Mouse (Mus musculus): Measurements from ENCODE around the gene Josd1. TPM values are rescaled to one million over a fixed set of nuclear protein-coding genes. Genes with fewer than 3 reads are reported as not detected.

Gene Josd1
- polyA plus RNA-seq, 1 experiment from 2014 or later: 13.8 TPM

GRCm38 (mm10) chr15:79725190-79725789 lies 37.6 kb upstream of the Josd1 start:
- no peak for DNase-seq (ENCODE audit: low spot score)
- Histone ChIP-seq H3K9me3 (ENCODE audit: control insufficient read depth, low read length) (no peaks in the 10 kb centered on the region), H3K4me1 (replicated peaks; ENCODE audit: control insufficient read depth, insufficient read depth, low read length) (no peaks in the 10 kb centered on the region), H3K4me2 (ENCODE audit: low read length) (no peak overlapping the region), H3K27me3 (replicated peaks; ENCODE audit: control insufficient read depth, insufficient read depth, low read length) (no peaks in the 10 kb centered on the region), H3K36me3 (ENCODE audit: control insufficient read depth, insufficient read depth, low read length) (peaks cover 66% of the 10 kb centered on the region), H3K4me3 (ENCODE audit: low read depth, low read length) (no peak overlapping the region), H3K9ac (ENCODE audit: low read length) (no peak overlapping the region), H3K27ac (ENCODE audit: low read depth) (no peak overlapping the region)
- 88% methylated on average over 11 of the region's 11 CpGs for WGBS
- ATAC-seq (replicated peaks; ENCODE audit: low FRiP score, low TSS enrichment, low read depth): no peak

DNA sequence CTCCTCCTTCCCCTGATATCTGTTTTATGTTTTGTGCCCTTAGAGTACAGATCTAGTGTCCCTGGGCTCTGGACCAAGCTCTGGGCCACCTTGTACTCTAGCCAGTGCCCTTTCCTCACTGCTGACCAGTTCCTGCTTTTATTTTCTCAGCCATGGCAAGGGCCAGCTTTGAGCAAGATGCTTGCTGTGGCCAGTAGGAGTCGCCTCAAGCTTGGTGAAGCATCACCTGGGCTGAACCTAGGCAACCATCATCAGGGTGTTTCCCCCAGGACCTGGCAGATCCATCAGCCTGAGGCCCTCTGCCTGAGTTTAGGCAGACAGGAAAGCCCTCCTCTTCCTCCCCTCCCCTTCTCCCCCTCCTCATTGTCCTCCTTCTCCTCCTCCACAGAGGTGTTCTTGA lies 35.7 kb upstream of the Josd1 start:
- WGBS: 48% methylated on average over 1 of the region's 1 CpGs
- Histone ChIP-seq H3K36me3 (ENCODE audit: control insufficient read depth, insufficient read depth, low read length) (peaks cover 68% of the 10 kb centered on the region), H3K27me3 (replicated peaks; ENCODE audit: control insufficient read depth, insufficient read depth, low read length) (no peaks in the 10 kb centered on the region), H3K4me3 (ENCODE audit: low read depth, low read length) (no peak overlapping the region), H3K4me2 (ENCODE audit: low read length) (no peak overlapping the region), H3K4me1 (replicated peaks; ENCODE audit: control insufficient read depth, insufficient read depth, low read length) (no peaks in the 10 kb centered on the region), H3K27ac (ENCODE audit: low read depth) (no peak overlapping the region), H3K9me3 (ENCODE audit: control insufficient read depth, low read length) (no peaks in the 10 kb centered on the region), H3K9ac (ENCODE audit: low read length) (no peak overlapping the region)
- DNase-seq (ENCODE audit: low spot score) (no peak), ATAC-seq (replicated peaks; ENCODE audit: low FRiP score, low TSS enrichment, low read depth) (no peak)

DNA sequence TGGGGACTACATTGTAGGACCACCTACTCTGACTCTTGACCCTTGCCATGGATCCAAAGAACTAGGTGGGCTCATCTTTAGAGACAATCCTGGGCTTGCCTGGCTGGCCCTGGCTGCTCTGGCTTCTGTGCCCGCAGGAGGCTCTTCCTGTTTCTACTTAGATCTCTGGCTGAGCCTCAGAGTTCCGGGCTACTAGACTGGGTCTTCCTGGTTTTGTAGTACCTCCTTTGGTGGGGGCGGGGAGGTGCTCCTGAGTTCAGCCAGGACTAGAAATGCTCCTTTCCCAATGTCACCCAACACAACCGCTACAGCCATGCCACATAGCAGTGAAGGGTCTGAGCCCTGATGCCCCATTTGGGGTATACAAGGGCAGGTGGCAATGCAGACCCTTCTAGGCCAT lies 33.1 kb upstream of the Josd1 start:
- Histone ChIP-seq H3K36me3 (ENCODE audit: control insufficient read depth, insufficient read depth, low read length) (peaks cover 68% of the 10 kb centered on the region), H3K27me3 (replicated peaks; ENCODE audit: control insufficient read depth, insufficient read depth, low read length) (no peaks in the 10 kb centered on the region), H3K9me3 (ENCODE audit: control insufficient read depth, low read length) (no peaks in the 10 kb centered on the region), H3K4me2 (ENCODE audit: low read length) (no peak overlapping the region), H3K4me1 (replicated peaks; ENCODE audit: control insufficient read depth, insufficient read depth, low read length) (no peaks in the 10 kb centered on the region), H3K4me3 (ENCODE audit: low read depth, low read length) (no peak overlapping the region), H3K27ac (ENCODE audit: low read depth) (no peak overlapping the region), H3K9ac (ENCODE audit: low read length) (no peak overlapping the region)
- DNase-seq (ENCODE audit: low spot score) (no peak), ATAC-seq (replicated peaks; ENCODE audit: low FRiP score, low TSS enrichment, low read depth) (no peak)
- 89% methylated on average over 4 of the region's 4 CpGs for WGBS

GRCm38 (mm10) chr15:79720267-79720666 lies 32.5 kb upstream of the Josd1 start:
- Histone ChIP-seq H3K9me3 (ENCODE audit: control insufficient read depth, low read length) (no peaks in the 10 kb centered on the region), H3K27ac (ENCODE audit: low read depth) (no peak overlapping the region), H3K9ac (ENCODE audit: low read length) (no peak overlapping the region), H3K27me3 (replicated peaks; ENCODE audit: control insufficient read depth, insufficient read depth, low read length) (no peaks in the 10 kb centered on the region), H3K4me3 (ENCODE audit: low read depth, low read length) (no peak overlapping the region), H3K4me1 (replicated peaks; ENCODE audit: control insufficient read depth, insufficient read depth, low read length) (no peaks in the 10 kb centered on the region), H3K4me2 (ENCODE audit: low read length) (no peak overlapping the region), H3K36me3 (ENCODE audit: control insufficient read depth, insufficient read depth, low read length) (peaks cover 68% of the 10 kb centered on the region)
- WGBS: 93% methylated on average over 8 of the region's 8 CpGs
- no peak for ATAC-seq (replicated peaks; ENCODE audit: low FRiP score, low TSS enrichment, low read depth)
- no peak for DNase-seq (ENCODE audit: low spot score)

- no peak for ATAC-seq (replicated peaks; ENCODE audit: low FRiP score, low TSS enrichment, low read depth)
- Histone ChIP-seq H3K27me3 (replicated peaks; ENCODE audit: control insufficient read depth, insufficient read depth, low read length) (no peaks in the 10 kb centered on the region), H3K27ac (ENCODE audit: low read depth) (no peak overlapping the region), H3K4me2 (ENCODE audit: low read length) (no peak overlapping the region), H3K4me1 (replicated peaks; ENCODE audit: control insufficient read depth, insufficient read depth, low read length) (no peaks in the 10 kb centered on the region), H3K9me3 (ENCODE audit: control insufficient read depth, low read length) (no peaks in the 10 kb centered on the region), H3K36me3 (ENCODE audit: control insufficient read depth, insufficient read depth, low read length) (peaks cover 92% of the 10 kb centered on the region), H3K4me3 (ENCODE audit: low read depth, low read length) (no peak overlapping the region), H3K9ac (ENCODE audit: low read length) (no peak overlapping the region)
- 94% methylated on average over 6 of the region's 6 CpGs for WGBS
- no peak for DNase-seq (ENCODE audit: low spot score)
These were observed 29.0 kb upstream of the Josd1 start for GRCm38 (mm10) chr15:79716710-79717109.

DNA sequence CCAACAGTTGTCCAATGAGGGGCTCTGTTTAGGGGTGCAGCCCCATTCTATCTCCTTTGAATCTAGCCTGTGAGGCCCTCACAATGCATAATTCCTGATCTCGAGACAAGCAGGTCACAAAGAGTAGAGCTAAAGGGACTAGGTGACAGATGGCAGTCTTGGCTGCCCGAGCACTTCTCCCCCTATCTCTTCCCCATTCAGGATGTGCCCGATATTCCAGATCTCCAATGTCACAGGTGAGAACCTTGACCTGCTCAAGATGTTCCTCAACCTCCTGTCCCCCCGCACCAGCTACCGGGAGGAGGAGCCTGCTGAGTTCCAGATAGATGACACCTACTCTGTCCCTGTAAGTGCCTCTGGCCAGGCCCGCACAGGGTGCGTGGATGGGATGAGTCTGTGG lies 27.9 kb upstream of the Josd1 start:
- Histone ChIP-seq H3K9ac (ENCODE audit: low read length) (no peak overlapping the region), H3K36me3 (ENCODE audit: control insufficient read depth, insufficient read depth, low read length) (peaks cover 96% of the 10 kb centered on the region), H3K4me1 (replicated peaks; ENCODE audit: control insufficient read depth, insufficient read depth, low read length) (no peaks in the 10 kb centered on the region), H3K9me3 (ENCODE audit: control insufficient read depth, low read length) (no peaks in the 10 kb centered on the region), H3K27ac (ENCODE audit: low read depth) (no peak overlapping the region), H3K27me3 (replicated peaks; ENCODE audit: control insufficient read depth, insufficient read depth, low read length) (no peaks in the 10 kb centered on the region), H3K4me2 (ENCODE audit: low read length) (no peak overlapping the region), H3K4me3 (ENCODE audit: low read depth, low read length) (no peak overlapping the region)
- 94% methylated on average over 7 of the region's 7 CpGs for WGBS
- ATAC-seq (replicated peaks; ENCODE audit: low FRiP score, low TSS enrichment, low read depth): no peak
- no peak for DNase-seq (ENCODE audit: low spot score)

GRCm38 (mm10) chr15:79708229-79708822 lies 20.6 kb upstream of the Josd1 start:
- H3K27ac ChIP-seq (ENCODE audit: low read depth): no peak overlapping the region
- peaks cover 67% of the 10 kb centered on the region for H3K36me3 ChIP-seq (ENCODE audit: control insufficient read depth, insufficient read depth, low read length)
- ATAC-seq (replicated peaks; ENCODE audit: low FRiP score, low TSS enrichment, low read depth): no peak
- 90% methylated on average over 5 of the region's 5 CpGs for WGBS
- H3K27me3 ChIP-seq (replicated peaks; ENCODE audit: control insufficient read depth, insufficient read depth, low read length): no peaks in the 10 kb centered on the region
- H3K9me3 ChIP-seq (ENCODE audit: control insufficient read depth, low read length): no peaks in the 10 kb centered on the region
- no peak overlapping the region for H3K9ac ChIP-seq (ENCODE audit: low read length)
- H3K4me1 ChIP-seq (replicated peaks; ENCODE audit: control insufficient read depth, insufficient read depth, low read length): no peaks in the 10 kb centered on the region
- no peak for DNase-seq (ENCODE audit: low spot score)
- H3K4me3 ChIP-seq (ENCODE audit: low read depth, low read length): no peak overlapping the region
- H3K4me2 ChIP-seq (ENCODE audit: low read length): no peak overlapping the region

DNA sequence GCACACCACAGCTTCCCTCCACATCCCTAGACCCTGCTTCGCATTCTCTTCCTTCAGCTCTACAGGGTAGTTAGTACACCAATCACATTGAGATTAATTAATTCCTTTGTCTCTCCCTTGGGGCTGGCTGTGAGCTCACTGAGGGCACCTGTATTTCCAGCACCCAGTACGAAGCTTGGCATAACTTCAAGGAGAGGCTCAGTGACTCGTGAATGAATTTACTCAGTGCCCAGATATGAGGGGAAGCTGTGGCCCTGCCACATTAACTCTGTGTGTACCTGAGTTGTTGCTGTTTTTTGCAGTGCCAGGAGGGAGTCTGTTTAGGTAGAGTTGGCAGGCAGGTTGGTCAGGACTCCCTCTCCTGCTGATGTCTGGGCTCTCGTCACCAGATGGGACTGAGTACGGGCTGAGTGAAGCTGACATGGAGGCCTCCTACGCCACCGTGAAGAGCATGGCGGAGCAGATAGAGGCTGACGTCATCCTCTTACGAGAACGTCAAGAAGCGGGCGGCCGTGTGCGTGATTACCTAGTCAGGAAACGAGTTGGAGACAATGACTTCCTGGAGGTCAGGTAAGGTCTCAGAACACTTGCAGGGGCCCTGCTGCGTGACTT lies 19.0 kb upstream of the Josd1 start:
- H3K36me3 ChIP-seq (ENCODE audit: control insufficient read depth, insufficient read depth, low read length): peaks cover 51% of the 10 kb centered on the region
- WGBS: 88% methylated on average over 17 of the region's 17 CpGs
- no peaks in the 10 kb centered on the region for H3K27me3 ChIP-seq (replicated peaks; ENCODE audit: control insufficient read depth, insufficient read depth, low read length)
- no peak overlapping the region for H3K27ac ChIP-seq (ENCODE audit: low read depth)
- no peak overlapping the region for H3K9ac ChIP-seq (ENCODE audit: low read length)
- H3K4me2 ChIP-seq (ENCODE audit: low read length): no peak overlapping the region
- H3K4me1 ChIP-seq (replicated peaks; ENCODE audit: control insufficient read depth, insufficient read depth, low read length): no peaks in the 10 kb centered on the region
- H3K9me3 ChIP-seq (ENCODE audit: control insufficient read depth, low read length): no peaks in the 10 kb centered on the region
- H3K4me3 ChIP-seq (ENCODE audit: low read depth, low read length): no peak overlapping the region
- no peak for DNase-seq (ENCODE audit: low spot score)
- no peak for ATAC-seq (replicated peaks; ENCODE audit: low FRiP score, low TSS enrichment, low read depth)

Data from intestine, embryonic 14.5 days (tissue).